Mouse (Mus musculus) gastrocnemius, postnatal 4 days (tissue): Measurements from ENCODE around the gene Ppt1. TPM values are rescaled to one million over a fixed set of nuclear protein-coding genes. Genes with fewer than 3 reads are reported as not detected.

Experiments used
- DNase-seq, 2 experiments: peaks; one replicate each; pipeline ENCODE4 v3.0.0; 2021 to 2022; ENCODE audit warnings: low spot score in 2 of 2, mixed read lengths in 2 of 2
- total RNA-seq, 2 experiments: library from RNA; stranded (reverse); gene quantifications; 2 replicates each; pipeline ENCODE4 v1.2.3; 2021

Gene Ppt1
- total RNA-seq, 2 experiments from 2014 or later = 29.4 to 30.5 TPM

- DNase-seq = peak in 1 of 2 experiments; percentile 30
These were observed 66.1 kb downstream of the Ppt1 start for GRCm38 (mm10) chr4:122902156-122902555.

GRCm38 (mm10) chr4:122903709-122904108, 67.7 kb downstream of the Ppt1 start:
- no peak for DNase-seq

GRCm38 (mm10) chr4:122905359-122905758, 69.3 kb downstream of the Ppt1 start:
- no peak for DNase-seq

Other genes with a start within 250 kb of the Ppt1 start
- gene 9530002B09Rik, start 147.0 kb upstream of the Ppt1 start, total RNA-seq = not detected
- 10 to 100 TPM; 87.1 to 87.8 TPM for gene Cap1, start 49.8 kb downstream of the Ppt1 start, total RNA-seq
- 1 to 10 TPM in 1 of 2 experiments, under 1 TPM in 1; 0.75 to 1.1 TPM for gene Mfsd2a, start 124.9 kb downstream of the Ppt1 start, total RNA-seq
- 10 to 100 TPM in 1 of 2 experiments, 1 to 10 TPM in 1; 8.9 to 10.8 TPM for gene Mycl, start 159.4 kb downstream of the Ppt1 start, total RNA-seq
- 10 to 100 TPM; 14.1 to 15.8 TPM for gene Trit1, start 180.4 kb downstream of the Ppt1 start, total RNA-seq